Mouse (Mus musculus): ENCODE data around the gene Kmt2e.

GRCm38 (mm10) chr5:23499257-23499656, 65.0 kb downstream of the Kmt2e start:
- TF ChIP-seq POLR2A (IDR thresholded peaks at IDR 0.05; ENCODE audit: borderline replicate concordance, extremely low read depth, low read depth, low read length) (no peak), CTCF (IDR thresholded peaks at IDR 0.05; ENCODE audit: insufficient read depth, low read length) (no peak)

Measured in lung, adult 2 months (tissue).